Mouse (Mus musculus) kidney, postnatal 4 days (tissue): ENCODE results near the gene Adora2b.

ENCODE experiments used
- DNase-seq, 2 experiments: peaks; one replicate each; pipeline ENCODE4 v3.0.0; 2021; ENCODE audit warnings: mixed read lengths in 2 of 2

Adora2b gene

DNA sequence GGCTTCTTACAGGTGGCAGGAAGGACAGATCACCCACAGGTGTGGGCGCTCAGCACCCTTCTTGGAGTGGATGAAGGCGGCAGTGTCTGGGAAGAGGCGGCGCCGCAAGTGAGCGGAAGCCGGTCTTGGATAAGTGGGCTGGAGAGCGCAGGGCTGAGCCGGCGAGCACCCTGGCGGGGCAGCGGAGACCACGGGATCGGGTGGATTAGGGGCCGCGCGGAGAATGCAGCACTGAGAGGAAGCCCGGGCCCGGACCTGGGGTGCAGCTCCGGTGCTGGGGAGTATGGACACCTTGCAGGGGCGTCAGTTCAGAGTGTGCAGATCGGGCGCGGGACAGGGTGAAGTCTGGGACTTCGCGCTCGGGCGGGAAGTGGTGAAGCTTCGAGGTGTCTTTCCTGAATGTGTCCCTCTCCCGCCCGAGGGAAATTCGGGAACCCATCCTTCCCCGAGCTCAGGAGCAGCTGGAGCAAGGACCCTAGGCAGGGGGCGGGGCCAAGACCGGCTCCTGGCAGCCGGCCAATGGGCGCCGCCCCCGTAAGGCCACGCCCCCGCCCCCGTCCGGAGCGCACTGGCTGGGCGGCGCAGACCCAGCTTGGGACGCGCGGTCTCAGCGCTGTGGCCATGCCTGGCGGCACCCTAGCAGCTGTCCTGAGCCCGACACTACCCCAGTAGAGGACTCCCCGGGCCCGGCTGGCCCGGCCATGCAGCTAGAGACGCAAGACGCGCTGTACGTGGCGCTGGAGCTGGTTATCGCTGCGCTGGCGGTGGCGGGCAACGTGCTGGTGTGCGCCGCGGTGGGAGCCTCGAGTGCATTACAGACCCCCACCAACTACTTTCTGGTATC lies at the start of gene Adora2b:
TSS of gene Adora2b (plus strand) at position 584 of the 844 bp plus-strand sequence.
- peak; percentile 86 to 91 for DNase-seq

GRCm38 (mm10) chr11:62200901-62201512 lies 47.8 kb upstream of the Adora2b start:
- DNase-seq = no peak

DNA sequence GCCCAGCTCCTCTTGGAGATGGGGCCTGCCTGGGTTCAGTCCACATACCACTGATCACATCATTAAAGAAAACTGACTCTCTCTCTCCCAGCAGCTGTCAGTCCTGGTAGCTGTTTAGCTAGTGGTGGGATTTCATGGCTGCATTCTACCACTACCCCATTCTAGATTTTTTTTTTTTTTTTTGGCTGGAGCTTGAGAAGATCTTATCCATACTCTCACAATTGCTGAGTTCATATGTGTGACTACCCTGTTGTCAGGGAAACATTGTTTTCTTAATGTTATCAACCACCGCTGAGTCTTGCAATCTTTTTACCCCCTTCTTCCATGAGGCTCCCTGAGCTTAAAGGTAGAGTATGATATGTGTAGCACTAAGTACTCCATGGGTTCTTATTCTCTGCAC lies 46.1 kb upstream of the Adora2b start:
- DNase-seq = no peak

- DNase-seq = no peak
These were observed 39.7 kb upstream of the Adora2b start for GRCm38 (mm10) chr11:62209111-62209510.

DNA sequence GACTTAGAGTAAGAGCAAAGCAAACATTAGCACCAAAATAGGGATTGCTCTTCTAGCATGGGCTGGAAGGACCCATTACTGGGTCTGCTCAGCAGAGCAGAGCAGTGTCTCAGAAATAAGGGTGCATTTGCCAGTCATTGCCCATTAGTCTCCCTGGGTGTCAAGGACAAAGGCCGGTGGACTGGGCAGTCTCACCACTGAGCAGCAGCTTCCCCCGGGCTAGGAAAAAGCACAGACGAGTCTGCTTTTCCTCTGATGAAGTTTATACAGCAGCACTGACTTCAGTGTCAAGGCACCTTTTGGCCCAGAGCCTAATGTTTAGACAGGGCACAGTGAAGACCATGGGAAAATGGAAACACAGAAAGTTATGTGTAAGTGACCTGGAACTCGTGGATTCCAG lies 38.9 kb upstream of the Adora2b start:
- DNase-seq = no peak

- DNase-seq = no peak
These were observed 35.3 kb upstream of the Adora2b start for GRCm38 (mm10) chr11:62213384-62213989.

DNA sequence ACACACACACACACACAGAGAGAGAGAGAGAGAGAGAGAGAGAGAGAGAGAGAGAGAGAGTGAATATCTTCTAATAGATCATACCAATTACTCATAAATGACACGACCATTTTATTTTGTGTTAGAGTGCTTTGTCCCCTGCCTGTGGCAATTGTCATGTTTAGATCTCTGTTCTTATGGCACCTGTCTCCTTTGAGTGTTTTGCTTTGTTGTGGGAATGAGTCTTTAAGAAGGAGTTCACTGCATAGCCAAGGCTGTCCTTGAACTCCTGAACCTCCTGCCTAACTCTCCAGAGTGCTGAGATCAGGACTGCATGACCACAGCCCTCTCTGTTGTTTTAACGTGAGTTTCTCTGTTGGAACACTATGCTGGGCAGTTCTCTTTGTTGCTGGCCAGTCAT lies 33.7 kb upstream of the Adora2b start:
- no peak for DNase-seq

GRCm38 (mm10) chr11:62217751-62218150 lies 31.0 kb upstream of the Adora2b start:
- no peak for DNase-seq

DNA sequence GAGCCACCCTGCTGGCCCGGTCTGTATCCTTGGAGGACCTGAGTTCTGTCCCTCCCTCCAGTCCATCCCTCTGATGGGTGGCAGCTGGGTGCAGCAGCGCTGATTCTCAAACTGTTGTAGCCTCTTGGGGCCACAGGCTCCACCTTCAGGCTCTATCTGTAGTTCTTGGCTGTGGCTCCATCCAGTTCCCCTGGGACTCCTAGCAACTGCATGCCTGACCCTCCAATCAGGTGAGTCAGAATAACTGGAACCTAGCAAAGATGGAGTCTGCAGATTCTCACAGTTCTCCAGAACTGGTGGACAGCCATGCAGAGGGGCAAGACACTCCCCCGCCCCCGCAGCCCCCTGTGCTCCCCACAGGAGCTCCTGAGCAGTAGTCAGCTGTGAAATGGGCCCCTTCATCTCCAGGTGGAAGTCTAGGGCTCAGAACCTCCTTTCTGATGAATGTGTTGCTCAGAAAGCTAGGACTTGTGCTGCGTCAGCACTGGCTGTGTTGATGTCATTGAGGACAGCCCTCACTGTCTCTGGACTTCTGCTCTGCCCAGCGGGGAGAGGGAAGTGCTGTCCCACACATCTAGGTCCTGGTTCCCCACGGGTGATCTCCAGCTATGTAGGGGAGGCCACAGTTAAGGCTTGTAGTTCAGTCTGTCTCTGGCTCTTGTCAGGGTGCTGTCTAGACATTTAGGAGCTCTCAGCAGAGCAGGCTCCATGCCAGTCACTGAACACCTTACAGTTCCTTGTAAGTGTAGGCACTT lies 27.9 kb upstream of the Adora2b start:
- peak; percentile 33 to 63 for DNase-seq

DNA sequence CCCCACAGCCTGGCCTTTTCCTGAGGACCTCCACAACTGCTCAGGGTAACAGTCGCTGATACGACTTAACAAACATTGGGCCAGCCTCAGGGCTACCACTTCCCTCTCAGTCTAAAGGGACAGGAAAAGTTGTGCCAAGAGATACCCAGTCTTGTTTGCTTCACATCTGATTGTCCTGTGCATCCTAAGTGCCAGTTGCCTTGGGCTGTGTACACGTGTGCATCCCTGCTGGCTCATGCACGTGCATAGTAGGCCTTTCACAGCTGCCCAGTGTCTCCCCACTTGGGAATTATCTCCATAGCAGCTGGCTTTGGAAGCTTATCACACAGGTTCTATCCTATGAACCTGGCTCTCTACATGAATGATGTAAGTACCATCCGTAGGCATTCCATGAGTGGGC lies 25.4 kb upstream of the Adora2b start:
- no peak for DNase-seq

DNA sequence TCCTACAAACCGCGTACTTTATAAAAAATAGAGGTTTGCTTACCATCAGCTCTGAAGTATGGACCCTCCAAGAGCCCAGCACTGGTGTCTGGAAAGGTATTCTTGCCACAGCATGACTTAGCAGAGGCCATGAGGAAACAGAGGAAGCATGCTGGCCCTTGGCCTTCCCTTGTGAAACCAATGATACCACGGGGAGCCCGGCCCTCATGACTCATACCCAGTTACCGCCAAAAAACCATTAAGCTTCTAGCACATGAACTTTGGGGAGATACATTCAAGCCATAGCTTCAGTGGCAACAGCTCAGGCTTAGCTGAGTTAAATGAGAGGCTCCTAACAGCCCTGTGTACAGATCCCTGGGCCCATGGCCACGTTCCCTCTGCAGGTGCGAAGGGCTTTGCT lies 24.8 kb upstream of the Adora2b start:
- DNase-seq = no peak

- peak; percentile 21 to 48 for DNase-seq
These were observed 24.0 kb upstream of the Adora2b start for GRCm38 (mm10) chr11:62224797-62225196.

- no peak for DNase-seq
These were observed 8.0 kb upstream of the Adora2b start for GRCm38 (mm10) chr11:62240631-62241261.

DNA sequence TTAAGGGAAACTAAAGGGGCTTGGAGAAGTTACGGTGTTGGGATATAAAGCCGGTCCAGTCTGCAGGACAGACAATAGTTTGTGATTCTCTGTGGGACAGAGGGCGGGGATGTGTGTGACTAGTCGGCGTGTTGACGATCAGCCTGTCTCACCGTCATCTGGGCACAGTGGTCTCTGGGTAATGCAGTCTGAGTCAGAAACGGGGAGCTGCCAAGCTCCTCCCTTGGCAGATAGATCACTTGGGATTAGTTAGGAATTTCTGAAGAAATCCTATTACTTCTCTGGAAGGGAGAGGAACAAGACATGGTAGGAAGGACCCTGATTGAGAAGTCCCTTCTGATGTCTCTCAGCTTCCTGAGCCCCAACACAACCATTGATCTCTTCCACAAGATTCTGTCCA lies 4.9 kb upstream of the Adora2b start:
- DNase-seq = no peak

- no peak for DNase-seq
These were observed 4.3 kb upstream of the Adora2b start for GRCm38 (mm10) chr11:62244471-62244870.

GRCm38 (mm10) chr11:62247759-62248400 lies 904 bp upstream of the Adora2b start:
- DNase-seq = no peak

- peak; percentile 65 to 75 for DNase-seq
These were observed 668 bp downstream of the Adora2b start for GRCm38 (mm10) chr11:62249266-62250037.

DNA sequence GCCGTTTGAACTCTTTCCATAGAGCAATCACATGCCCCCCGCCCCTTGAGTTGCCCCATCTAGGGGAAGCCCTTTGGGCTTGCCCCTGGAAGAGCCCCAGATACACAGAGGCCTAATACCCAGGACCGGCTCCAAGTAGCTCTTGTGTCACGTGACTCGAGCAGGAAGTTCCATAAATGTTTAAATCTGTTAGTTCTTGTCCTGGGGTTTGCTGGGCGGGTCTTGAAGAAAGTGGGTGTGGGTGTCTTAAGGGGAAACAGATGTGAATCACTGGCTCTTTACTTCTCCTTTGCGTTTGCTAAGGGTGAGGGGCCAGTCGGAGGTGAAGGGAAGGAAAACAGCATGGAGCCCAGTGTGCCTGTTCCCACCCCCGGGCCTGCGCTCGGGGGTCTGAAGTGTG lies 2.3 kb downstream of the Adora2b start:
- peak in 1 of 2 experiments; percentile 37 for DNase-seq

- DNase-seq = no peak
These were observed 4.6 kb downstream of the Adora2b start for GRCm38 (mm10) chr11:62253380-62253779.

- DNase-seq = no peak
These were observed 10.4 kb downstream of the Adora2b start for GRCm38 (mm10) chr11:62259214-62259613.

DNA sequence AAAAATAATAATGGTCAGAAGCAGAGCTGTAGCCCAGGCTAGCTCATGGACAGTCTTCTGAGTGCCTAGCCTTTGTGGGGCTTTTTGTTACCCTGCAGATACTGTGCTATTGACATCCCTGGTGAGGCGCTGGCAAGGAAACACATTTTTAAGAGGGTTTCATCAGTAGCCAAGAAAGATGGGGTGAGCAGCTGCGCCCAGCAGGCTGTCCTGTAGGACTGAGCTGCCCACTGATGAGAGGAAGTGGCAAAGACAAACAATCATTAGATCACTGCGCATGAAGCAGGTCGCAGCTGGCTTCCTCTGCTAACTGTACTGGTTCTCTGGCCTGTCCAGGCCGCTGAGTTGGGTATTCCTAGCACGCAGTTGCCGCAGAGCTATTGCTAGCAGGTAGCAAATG lies 14.8 kb downstream of the Adora2b start:
- no peak for DNase-seq
